Mouse (Mus musculus): ENCODE data around the gene C1ra. TPM values are rescaled to one million over a fixed set of nuclear protein-coding genes. Genes with fewer than 3 reads are reported as not detected.
"Not testable (repeated sequence)": the region's sequence is repeated elsewhere in the genome, so short reads cannot be mapped to it uniquely, and the experiment has no call there.

The C1ra gene
- total RNA-seq (2021) (10 to 100 TPM; 48.6 to 68.2 TPM), polyA plus RNA-seq (2012; rRNA removed) (20.3 and 27.2 TPM in 2 replicates)
- long read RNA-seq, transcript C1ra-201 (11 exons, 2,981 nt): major isoform, 54 of 77 reads
- long read RNA-seq, partial matches to known transcripts: 21 of 77 reads
- long read RNA-seq, other reads (novel, unspliced or antisense): 2 of 77 reads

DNA sequence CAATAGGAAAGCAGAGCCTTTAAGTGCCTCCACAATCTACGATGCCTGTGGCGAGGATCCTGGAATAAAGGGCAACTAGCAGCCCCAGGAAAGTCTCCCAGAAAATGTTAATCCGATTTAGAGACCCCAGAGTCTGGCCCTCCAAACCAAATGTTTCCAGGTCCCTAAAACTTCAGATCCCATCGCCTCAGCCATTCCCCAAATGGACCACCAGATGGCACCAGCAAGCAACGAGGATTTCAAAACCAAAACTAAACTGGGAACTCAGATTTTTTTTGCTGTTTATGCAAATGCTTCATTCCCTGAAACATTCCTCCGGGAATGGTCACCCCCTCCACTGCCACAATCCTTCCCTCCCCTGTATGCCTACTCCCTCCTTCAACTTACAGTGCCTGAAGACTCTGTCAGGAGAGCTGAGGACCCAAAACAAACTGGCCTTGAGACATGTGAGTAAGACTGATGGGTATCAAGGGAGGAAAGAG is at the start of gene C1ra:
Gene C1ra, plus strand, starts transcription at position 51 of the 482 bp plus-strand sequence.
- peak; percentile 74 for DNase-seq

DNA sequence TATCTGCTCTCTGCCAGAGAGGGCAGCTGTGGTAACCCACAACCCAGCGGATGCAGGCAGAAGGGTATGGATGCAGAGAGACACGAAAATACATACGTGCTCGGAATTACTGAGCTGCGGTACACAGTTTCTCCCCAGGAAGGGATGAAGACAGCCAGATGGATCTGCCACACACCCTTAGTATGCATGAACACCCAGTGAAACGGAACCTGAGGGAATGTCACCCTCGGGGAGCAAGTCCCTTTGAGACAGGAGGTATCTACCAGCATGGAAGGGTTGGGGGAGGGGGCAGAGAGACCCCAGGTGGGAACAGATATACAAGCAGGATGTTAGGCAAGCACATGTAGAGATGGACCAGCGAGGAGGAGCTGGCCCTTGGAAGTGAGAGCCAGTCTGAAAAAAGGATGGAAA is 48.3 kb upstream of the C1ra start:
- DNase-seq: no peak

DNA sequence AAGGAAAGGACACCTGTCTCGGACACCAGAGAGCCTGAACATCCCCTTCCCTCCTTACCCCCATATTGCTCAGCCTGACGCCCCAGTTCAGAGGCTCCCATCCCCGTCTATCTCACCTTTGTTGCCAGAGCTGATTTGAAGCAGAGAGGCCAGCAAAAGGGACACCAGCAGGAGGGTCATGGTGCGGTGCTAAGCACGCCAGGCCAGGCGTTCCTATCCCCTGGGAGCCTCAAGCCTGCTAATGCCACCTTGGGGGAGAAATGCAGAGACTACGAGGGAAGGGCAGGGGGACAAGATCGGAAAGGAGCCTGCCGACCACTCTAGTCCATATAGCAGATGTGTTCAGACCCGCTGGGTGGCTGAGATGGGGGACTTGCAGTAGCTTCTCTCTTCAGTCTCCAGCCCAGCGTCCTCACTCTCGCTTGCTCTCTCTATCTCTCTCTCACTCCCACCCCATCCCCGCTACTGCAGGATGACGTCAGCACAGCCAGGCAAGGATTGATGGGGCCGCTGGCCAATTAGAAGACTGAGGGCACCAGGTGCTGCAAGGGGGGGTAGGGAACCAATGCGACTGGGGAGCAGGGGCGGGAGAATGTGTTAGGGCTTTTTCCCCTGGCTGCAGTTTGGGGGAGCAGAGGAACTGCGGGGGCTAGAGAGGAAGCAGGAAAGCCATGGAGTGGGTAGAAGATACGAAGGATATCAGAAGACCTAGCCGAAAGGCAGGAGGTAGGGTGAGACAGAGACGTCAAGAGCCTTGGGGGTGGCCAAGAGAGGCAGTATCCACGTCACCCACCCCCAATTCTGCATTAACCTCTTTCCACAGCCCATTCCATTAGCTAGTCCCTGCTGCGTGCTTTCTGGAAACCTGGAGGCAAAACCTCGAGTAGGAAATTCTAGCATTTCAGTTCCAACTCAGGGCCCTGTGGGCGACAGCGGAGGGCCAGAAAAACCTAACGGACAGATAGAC is 47.6 kb upstream of the C1ra start, which contains the start of gene Clstn3:
Gene Clstn3, minus strand, starts transcription at position 490 of the 967 bp plus-strand sequence.
- DNase-seq: peak; percentile 90

DNA sequence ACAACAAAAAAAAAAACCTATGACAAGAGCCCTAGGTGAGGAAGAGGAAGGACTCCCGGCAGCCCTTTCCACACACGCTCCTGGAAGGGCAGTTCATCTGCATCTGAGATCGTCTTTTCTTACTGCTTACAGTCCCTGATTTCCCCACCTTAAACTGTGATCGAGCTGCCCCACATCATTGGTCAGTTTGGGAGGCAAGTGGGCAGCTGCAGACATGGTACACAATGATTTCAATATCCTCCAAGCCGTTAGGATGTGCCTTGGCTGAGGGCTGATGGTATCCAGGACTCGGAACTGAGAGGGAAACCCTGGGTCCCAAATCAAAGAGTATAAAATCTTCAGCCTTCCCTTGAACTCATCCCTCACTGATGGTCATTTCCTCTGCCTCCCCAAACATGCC is 46.9 kb upstream of the C1ra start:
- DNase-seq: no peak

DNA sequence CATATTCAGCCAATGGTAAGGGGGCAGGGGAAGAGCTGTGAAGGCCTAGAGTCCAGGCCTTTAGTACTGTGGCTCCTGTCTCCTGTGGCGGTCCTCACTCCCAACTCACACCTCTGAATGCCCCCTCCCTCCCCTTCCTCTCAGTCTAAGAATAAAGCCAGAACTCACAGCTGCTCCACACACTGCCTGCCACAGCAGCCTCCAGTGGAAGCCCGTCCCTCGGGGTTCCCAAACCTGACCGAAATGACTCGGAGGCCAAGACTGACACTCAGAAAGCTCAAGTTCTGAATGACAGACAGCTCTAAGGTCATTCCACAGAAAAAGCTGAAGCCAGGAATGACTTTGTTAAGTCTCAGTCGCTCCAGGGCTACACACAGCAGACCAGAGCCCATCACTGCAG is 46.5 kb upstream of the C1ra start:
- DNase-seq: no peak

DNA sequence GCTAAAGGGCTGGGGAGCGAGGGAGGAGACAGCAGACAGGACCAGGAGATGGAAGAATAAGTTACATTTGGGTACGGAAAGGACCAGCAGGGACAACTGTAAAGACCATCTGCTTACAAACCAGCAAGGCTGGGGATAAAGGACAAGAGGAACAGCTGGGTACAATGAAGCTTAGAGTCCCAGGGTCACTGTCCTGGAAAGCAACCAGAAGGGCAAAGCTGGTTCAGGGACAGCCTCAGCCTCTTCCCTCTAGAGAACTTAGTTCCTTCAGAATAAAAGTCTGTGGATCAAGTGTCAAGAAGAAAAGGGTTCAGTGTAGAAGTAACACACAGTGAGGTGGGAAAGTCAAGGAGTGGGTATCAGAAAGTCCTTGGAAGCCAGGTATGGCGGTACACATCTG is 41.1 kb upstream of the C1ra start:
- peak; percentile 63 for DNase-seq

DNA sequence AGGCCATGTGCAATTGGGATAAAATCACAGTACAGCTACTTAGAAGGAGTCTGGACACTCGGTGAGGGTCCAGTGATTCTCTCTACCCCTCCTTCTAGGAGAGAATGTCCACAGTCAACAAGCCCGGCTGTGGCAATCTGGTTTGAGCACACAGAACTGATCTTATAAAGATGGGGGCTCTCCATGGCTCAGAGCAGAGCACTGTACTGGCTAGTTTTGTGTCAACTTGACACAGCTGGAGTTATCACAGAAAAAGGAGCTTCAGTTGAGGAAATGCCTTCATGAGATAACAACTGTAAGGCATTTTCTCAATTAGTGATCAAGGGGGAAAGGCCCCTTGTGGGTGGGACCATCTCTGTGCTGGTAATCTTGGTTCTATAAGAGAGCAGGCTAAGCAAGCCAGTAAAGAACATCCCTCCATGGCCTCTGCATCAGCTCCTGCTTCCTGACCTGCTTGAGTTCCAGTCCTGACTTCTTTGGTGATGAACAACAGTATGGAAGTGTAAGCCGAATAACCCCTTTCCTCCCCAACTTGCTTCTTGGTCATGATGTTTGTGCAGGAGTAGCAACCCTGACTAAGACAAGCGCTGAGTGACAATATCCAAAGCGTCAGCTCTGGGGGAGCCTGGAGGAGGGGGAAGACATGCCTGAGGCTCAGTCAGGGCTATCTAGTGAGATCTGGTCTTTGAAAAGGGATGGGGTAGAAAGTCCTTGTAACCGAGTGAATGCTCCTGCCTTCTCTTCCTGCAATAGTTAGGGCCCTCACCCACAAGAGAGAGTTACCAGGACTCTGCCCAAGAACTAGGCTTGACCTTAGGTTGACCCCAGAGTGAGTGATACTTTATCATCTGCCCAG is 40.2 kb upstream of the C1ra start:
- DNase-seq: not testable (repeated sequence)

DNA sequence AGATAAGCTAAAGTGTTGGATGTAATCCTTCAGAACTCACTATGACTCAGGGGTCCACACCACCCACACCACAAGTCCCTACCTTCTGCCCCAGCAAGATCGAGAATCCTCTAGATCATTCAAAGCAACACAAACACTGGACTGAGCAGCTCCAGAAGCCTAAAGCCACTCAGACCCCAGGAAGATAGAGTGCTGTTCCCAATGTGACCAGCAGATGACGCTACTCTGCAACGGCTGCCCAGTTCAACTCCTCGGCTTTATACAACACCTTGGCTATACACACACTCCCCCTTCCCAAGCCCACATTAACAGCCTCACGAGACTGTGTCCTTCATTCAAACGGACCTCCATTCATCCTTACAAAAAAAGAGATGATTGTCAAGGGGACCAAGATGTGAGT is 39.4 kb upstream of the C1ra start:
- peak; percentile 51 for DNase-seq

DNA sequence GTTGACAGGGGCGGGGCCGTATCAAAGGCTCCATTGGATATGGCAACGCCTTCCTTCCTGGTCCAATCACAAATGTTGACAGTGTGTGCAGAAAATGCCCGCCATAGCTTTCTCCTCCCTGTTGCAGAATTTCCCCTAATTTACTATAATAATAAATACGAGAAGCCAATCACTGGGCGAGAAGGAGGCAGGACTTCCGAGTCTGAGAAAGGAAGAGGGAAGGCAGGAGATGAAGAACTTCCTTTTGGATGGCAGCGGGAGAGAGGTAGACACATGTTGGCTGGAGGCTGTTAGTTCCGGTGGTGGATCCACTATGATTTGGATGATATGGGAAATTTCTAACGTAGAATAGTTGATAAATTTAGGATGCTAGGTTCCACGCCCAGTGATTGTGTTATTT is 37.6 kb upstream of the C1ra start:
- DNase-seq: no peak

DNA sequence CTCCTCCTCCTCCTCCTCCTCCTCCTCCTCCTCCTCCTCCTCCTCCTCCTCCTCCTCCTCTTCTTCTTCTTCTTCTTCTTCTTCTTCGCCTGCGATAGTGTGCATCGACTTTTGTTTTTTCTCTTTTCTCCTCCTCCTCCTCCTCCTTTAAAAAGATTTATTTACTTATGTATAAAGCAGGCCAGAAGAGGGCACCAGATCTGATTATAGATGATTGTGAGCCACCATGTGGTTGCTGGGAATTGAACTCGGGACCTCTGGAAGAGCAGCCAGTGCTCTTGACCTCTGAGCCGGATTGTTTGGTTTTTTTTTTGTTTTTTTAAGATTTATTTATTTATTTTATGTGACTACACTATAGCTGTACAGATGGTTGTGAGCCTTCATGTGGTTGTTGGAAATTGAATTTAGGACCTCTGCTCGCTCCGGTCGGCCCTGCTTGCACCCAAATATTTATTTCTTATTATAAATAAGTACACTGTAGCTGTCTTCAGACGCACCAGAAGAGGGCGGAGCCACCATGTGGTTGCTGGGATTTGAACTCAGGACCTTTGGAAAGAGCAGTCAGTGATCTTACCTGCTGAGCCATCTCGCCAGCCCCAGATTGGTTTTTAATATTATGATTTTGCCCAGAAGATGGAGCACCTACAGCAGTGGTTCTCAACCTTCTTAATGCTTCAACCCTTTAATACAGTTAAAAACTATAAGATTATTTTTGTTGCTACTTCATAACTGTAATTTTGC is 36.7 kb upstream of the C1ra start:
- not testable (repeated sequence) for DNase-seq

DNA sequence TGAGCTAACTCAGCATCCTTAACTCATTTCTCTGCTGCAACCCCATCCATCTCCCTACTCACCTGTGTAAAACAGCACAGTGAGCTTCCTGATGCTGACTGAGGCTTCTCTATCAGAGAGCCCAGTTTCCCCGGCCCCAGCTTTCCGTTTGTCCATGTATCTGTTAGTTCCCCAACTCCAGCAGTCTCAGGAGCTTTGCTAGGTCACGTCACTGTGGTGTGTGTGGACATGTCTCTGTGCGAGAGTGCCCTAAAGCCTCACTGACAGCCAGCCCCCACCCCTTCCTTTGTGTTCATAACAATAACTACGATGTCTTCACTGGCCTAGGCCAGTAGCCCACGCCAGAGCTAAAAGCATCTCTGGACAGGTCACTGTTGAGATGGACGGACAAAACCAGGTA is 36.0 kb upstream of the C1ra start:
- no peak for DNase-seq

DNA sequence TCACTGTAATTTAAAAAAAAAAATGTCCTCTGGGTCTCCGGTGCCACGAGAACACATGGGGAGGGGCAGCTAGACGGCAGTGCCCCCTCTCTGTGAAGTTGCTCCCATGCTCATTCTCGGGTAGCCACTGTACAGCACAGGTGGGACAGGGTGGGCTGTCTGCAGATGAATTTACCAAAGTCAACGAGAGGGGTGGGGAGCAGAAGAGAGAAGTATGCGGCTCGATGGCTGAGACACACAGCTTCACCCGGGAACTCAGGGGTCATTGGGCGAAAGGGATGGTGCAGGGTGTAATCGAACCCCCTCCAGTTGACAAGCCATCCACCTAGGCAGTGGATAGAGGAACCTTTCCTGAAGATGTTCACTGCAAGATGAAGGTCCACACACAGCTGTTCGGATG is 35.4 kb upstream of the C1ra start:
- DNase-seq: no peak

DNA sequence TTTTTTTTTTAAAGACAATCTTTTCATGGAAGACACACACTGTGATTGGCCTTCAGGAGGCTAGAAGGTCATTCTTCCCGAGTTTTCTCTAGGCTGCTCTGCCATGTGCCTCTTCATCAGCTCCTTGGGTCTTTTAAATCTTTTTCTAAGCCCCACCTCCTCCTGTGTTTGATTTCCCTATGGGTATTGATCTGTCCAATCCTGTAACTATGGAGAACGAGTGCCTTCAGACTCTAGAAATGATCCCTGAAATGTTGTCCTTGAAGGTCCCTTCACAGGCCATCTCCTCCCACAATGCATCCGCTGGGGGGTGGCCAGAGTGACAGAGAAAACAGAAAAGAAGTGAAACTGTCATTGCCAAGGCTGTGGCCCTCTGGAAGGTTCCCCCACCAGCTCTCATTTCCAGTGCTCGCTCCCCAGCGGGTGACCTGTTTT is 35.0 kb upstream of the C1ra start:
- no peak for DNase-seq

DNA sequence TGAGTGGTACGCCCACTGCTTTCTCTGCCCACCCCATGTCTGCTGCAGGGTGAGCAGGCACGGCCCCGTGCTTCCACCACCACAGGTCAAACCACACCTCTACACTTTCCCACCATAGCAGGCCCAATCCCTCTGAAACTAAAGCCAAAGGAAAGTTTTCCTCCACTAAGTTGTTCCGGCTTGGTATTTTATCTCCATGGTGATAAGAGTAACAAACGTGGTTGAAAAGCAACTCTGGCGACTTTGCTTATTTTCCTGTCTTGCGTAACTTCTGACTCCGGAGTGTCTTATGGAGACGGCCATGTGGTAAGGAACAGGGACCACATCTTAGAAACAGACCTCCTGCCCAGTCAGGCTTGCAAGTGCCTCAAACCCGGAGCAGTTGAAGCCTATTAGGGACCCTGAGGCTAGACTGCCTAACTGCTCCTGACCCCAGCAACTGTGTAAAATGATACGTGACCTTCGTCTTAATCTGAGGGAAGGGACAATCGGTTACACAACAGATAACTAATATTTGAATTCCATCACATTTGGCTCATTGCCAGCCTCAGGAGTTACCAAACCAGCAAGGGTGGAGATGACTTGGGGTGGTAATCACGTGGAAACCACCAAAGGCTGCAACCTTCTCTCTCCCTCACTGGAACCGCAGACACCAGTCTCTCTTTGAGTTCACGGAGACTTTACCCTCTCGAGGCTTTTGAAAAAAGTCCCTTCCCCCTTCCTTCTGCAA is 34.1 kb upstream of the C1ra start:
- DNase-seq: peak; percentile 42

DNA sequence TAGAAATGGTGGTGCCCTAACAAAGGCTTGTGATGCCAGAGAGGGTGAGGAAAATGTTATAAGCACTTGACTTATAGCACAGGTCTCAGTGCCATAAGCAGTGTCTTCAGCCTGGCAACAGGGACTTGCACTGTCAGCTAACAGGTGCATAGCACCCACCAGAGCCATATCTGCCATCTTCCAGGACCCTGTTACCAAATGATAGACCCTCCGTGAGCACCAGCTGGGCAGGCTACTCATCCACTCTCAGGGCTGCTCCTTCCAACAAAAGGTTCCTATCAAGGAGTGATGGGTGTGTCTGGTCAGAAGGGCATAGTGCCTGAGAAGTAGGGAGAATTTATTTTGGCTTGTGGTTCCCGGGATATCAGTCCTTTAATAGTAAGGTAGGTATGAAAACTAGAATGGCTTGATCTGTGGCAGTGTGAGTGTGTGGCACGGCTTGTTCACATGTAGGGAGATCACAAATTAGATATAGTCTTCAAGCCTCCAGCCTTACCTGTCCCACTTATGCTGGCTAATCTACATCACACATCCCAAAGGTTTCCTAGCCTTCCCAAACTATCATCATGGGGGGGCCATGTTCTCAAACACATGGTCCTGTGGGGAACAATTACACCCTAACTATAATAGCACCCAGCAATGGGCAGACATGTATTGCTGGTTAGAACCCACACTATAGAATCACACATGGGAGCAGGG is 33.2 kb upstream of the C1ra start:
- no peak for DNase-seq

DNA sequence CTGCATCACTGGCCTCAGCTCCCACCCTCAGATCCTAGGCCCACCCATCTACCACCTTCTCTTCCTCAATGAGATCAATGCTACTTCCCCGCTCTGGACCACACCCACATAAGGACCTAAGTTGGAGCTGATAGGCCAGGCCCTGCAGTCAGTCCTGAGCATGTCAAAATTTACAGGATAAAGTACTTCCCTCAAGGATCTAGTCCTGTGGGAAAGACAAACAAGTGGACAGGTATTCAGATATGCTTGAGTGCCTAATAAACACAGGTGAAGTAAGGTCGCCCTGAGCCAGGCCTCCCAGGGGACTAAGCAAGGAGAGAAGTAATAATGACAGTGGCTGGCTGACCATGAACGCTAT is 32.7 kb upstream of the C1ra start:
- no peak for DNase-seq

DNA sequence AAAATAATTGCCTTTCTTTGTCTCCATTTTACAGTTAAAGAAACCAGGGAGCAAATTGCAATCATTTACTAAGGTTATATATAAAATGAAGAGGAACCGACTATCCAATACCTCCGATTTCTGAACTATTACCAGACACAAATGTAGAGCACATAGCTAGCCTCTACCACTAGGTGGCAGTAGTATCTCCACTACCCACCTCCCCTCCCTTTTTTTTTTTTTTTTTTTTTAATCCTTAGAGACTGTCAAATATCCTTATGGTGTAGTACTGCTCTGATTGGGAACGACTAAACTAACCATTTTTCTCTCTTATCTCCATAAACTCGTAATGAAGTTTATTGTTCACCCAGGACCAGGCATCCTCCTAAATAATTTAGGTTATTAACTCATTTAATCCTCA is 31.9 kb upstream of the C1ra start:
- DNase-seq: no peak

DNA sequence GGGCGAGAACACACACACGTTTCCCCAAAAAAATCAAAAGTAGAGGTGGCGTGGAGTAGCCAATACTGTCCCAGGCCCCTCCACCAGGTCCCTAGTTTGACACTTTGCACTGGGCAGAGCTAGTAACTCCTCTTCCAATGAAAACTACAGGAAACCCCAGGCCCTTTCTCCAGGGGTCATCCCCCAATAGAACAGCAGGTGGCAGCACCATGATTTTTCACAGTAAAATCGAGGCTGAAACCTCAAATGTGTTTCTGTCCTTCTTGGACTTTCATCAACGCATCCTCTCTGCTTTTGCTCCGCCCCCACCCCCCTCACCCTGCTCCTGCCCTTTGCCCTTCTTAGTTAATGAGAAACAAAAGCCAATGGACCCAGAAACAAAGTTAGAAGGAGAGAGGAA is 30.6 kb upstream of the C1ra start:
- peak; percentile 68 for DNase-seq

DNA sequence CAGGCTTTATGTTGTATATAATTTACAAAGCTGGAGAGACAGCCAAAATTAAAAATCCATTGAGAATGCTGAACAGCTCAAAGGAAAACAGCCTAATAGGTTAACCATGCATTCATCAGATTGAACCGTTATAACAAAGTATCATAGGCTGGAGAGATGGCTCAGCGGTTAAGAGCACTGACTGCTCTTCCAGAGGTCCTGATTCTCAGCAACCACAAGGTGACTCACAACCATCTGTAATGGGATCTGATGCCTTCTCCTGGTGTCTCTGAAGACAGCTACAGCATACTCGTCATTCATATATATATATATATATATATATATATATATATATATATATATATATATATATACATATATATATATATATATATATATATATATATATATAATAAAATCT is 28.4 kb upstream of the C1ra start:
- not testable (repeated sequence) for DNase-seq

DNA sequence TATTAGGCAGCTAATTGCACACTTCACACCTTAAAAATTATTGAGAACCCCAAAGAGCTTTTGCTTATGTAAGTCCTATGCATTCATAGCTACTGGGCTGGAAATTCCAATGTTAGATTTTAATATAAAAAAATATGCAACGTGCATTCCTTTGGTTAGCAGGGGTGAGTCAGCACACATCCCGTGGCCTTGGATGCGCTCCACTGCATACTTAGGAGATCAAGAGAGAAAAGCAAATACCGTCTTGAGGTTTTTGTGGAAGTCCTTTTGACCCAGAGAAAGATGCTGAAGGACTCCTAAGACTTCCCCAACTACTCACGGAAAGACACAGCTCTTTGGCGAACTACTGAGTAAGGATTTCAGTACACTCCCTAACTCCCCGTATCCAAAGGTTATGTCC is 27.4 kb upstream of the C1ra start:
- DNase-seq: peak; percentile 72

Data from adrenal gland, adult 2 months (tissue).